Mouse (Mus musculus) urinary bladder, postnatal 4 days (tissue): Measurements from ENCODE around the gene Mug1.
"Not testable (repeated sequence)": the region's sequence is repeated elsewhere in the genome, so short reads cannot be mapped to it uniquely, and the experiment has no call there.

Source experiments
- DNase-seq, 2 experiments: peaks; one replicate each; pipeline ENCODE4 v3.0.0; 2021 to 2022; ENCODE audit warnings: low spot score in 2 of 2

Gene Mug1

DNA sequence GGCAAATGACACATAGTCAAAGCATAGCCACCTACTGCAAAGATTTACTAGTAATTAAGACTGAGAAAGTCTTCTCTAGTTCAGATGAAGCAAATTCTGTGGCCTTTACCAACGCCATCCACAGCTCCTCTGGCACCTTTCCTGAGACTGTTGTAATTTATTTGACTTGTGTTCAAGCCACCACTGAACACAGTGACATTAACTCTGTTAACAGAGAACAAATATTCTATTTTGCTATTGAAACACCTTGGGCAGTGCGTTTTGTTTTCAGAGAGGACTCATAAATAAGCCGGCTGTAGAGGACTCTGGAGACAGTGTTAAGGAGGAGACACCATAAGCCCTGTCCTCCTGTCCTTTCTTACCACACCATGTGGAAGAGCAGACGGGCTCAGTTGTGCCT, at the start of gene Mug1:
Gene Mug1 (plus strand): TSS at position 271 of the 400 bp plus-strand sequence.
- DNase-seq: not testable (repeated sequence)

DNA sequence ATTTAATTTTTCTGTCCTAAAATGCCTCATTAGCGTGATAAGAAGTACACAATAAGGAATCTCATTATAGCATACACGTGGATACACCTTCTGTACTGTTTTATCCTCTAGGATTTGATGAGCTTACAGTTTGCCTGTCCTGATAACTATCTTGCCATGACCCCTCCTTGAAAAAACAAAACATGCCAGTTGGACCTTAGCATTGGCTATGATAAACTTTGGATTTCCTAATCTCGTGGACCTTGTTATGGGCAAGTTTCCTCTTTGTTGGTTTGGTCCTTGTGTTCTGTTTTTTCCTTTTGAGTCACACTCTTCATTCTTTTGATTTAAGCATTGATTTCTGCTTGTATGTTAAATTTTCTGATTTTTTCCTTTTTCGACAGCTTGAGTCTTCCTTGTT, 10.3 kb upstream of the Mug1 start:
- DNase-seq: no peak

DNA sequence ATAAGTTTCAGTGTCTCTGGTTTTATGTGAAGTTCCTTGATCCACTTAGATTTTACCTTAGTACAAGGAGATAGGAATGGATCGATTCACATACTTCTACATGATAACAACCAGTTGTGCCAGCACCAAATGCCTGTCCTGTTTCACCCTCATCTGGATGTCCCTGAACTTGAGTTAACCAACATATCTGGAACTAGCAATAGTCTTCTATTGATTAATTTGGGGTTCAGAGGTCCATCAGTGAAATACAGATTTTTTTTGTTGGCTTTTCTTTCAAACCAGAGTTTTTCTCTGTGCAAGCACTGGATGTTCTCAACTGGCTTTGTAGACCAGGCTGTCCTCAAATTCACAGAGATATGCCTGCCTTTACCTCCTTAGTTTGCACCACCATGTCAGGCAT, 2.0 kb upstream of the Mug1 start:
- no peak for DNase-seq

GRCm38 (mm10) chr6:121848378-121848777, 10.0 kb downstream of the Mug1 start:
- DNase-seq: no peak
